Mouse (Mus musculus) left cerebral cortex, adult 11 months (tissue): ENCODE results near the gene Itgal.
"Not testable (repeated sequence)": the region's sequence is repeated elsewhere in the genome, so short reads cannot be mapped to it uniquely, and the experiment has no call there.

Source experiments
- DNase-seq: peaks from one replicate; pipeline ENCODE4 v3.0.0; 2022; ENCODE audit warnings: low spot score

The Itgal gene

DNA sequence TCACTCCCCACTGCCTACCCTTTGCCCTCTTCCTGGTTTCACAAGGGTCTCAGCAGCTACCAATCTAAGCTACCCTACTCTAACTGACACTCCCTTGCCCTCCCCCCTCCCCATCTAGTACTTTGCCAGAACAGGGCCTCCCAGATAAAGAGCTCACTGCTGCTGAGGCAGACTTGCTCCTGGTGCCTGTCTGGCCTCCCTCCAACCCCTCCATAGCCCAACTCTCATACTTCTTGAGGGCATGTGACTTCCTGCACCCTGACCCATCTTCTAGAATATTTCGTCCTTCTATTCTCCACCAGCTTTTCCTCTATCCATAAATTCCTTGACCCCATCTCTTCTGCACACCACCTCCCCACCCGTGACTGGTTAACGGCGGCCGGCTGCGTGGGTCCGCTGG, 46.8 kb downstream of the Itgal start:
- DNase-seq = no peak

DNA sequence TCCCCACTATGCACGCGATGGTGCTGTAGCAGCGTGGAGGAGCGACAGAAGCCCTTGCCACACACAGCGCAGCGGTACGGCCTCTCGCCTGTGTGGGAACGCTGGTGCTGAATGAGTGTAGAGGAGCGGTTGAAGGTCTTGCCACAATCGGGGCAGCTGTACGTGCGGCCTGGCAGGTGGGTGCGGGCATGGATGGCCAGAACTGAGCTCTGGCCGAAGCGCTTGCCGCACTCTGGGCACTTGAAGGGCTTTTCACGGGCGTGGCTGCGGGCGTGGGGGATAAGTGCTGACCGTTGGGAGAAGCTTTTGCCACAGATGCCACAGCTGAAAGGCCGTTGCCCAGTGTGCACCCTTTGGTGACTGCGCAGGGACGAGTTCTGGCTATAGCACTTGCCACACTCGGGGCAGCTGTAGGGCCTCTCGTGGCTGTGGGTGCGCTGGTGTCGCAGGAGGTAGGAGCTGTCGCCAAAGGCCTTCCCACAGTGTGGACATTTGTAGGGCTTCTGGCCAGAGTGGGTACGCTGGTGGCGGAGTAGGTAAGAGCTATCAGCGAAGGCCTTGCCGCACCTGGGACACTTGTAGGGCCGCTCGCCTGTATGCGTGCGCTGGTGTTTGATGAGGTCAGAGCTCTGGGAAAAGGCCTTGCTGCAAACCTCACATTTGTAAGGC, 47.4 kb downstream of the Itgal start:
- no peak for DNase-seq

DNA sequence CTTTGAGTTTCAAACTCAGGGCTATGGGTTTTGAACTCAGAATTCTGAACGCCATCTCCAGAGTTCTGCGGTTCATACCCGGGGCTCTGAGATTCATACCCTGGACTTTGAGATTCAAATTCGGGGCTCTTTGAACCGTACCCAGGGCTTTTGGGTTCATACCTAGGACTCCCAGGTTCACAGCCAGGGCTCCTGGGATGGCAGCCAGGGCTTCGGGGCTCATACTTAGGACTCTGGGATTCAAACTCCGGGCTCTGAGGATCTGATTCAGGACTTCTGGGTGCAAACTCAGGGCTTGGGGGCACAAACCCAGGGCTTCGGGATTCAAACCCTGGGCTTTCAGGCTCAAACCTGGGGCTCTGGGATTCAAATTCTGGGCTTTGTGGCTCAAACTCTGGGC, 48.3 kb downstream of the Itgal start:
- DNase-seq = no peak

DNA sequence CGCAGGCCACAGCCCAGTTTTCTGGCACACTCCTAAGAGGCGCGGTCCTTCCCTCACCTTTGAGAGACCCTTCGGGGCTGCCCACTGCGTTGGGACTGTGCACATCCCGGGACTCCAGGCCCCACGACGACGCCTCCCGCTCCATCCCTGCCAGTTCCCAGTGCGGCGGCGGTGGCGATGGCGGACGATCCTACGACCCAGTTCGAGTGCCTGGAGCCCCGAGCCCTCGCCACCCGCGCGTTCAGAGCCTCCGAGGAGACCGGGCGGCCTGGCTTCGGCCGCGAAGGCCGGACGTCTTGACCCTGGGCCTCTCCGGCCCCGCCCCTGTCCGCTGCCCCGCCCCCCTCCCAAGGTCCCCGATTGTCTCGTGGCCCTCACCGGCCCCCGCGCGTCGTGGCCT, 49.0 kb downstream of the Itgal start:
- DNase-seq = no peak

DNA sequence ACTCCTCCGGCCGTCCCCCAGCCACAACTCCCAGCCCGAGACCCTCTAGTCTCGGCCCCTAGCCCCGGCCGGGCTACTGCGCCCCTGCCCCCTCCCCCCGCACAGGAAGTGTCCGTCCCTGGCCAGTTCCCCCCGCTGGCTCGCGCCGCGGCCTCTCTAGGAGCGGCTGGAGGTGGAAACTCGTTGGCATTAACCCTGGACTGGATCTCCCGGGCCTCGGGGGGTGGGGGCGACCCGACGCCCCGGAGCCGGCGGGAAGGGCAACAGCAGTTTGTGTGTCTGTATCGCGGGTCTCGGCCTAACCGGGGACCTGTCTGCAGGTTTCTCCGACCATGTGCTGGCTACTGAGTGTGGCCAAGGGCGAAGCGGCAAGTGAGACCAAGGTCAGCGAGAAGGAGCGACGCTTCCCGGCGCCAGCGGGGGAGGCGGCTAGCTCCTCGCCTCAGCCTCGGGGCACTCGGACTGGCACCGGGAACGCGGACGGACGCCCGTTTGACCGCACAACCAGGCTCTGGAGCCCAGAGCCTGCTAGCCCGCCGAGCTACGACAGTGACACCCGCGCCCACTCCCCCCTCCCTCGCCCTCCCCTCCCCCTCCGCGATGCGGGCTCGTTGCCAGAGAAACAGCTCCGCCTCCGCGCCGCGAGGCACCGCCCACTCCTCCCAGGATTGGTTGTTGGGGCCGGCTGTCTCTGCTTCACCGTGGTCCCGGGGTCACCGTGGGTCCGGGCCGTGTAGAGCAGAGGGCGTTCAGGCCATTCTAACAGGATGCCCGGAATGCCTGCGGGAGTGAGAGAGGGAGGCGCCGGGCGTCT, 49.7 kb downstream of the Itgal start, which contains the start of gene Zfp768:
Gene Zfp768 (minus strand): TSS at position 78 of the 814 bp plus-strand sequence.
- peak; percentile 78 for DNase-seq

DNA sequence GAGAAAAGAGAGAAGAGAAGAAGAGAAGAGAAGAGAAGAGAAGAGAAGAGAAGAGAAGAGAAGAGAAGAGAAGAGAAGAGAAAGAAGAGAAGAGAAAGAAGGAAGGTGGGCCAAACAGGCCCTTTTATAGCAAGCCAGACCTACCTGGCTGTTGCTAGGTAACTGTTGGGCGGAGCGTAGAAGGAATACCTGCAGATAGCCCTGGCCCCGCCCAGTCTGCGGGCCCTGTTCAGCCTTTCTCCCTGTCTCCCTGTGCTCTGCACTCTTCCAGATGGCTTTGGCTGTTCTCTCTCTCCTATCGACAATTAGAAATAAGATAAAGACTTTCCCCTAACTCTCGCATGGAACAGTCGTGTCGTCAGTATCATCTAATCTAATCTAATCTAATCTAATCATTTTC, 50.6 kb downstream of the Itgal start:
- no peak for DNase-seq

DNA sequence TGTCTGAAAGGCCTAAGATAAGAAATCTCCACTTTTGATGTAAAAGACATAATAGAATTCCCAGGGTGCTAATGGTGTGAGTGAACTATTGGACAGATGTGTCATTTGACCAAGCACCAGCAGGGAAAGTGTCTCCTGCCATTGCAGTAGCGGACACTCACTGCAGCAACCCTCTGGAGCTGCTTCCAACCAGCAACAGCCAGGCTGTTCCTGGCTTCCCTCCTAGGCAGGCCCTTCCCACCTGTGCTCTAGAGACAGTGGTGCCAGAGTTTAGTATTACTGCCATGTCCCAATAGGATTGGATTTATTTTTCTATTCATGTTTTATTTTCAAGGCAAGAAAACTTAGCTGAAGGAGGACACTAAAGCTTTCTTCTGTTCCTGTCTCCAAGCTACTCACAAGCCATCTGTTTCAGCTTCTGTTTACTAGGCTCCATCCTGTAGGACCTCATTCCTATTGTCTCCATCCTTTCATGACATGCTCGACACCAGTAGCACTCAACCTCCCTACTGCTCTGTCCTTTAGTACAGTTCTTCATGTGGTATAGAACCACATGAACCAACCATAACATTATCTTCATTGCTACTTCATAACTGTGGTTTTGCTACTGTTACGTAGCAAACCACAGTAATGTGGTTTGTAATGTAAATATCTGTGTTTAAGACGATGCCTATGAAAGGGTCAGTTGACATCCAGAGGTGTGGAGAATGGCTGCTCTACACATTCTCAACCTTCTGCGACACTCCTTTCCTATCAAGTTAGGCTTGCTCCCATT, 55.4 kb downstream of the Itgal start:
- no peak for DNase-seq

DNA sequence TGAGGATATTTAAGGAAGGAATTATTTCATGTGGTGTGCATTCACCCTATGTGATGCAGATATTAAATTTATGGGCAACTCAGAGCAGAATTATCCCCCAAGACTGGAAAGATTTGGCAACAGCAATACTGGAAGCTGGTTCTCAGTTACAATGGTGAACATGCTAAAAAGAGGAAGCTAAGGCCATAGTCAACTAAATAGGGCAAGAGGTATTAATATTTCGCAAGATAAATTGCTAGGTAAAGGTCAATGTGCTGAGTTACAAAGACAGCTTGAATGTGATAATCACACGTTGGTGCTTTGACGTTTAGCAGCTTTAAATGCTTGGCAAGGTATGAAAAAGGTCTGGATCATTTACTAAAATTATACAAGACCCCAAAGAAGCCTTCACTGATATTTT, 59.7 kb downstream of the Itgal start:
- no peak for DNase-seq

DNA sequence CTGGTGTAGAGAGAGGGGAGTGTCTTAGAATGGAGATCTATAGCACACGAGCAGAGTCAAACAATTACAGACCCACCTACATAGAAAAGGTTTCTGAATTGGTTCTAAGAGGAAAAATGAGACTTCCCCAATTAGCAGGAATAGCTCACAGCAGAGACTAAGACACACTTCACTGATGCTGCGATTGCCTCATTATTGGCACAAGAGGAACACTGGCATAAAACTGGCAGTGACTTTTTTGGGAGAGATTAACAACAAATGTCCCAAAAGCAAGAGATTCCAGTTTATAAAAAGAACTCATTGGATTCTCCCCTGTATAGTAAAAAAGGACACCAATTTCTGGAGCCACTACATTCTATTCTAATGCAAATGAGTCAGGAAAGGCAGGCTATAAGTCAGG, 61.8 kb downstream of the Itgal start:
- DNase-seq = no peak

DNA sequence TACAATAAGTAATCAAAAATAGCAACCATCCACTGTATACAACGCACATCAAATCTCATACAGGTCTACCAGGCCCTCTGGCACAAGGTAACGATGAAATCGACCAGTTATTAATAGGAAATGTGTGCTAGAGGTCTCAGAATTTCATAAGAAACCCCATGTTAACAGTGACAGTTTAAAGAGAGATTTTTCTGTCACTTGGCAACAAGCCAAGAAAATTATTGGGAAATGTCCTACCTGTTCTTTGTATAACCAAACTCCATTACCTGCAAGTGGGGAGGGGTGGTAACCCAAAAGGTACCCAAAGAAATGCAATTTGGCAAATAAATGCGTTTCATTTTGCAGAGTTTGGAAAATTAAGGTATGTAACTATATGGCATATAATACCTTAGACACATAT, 62.4 kb downstream of the Itgal start:
- no peak for DNase-seq

DNA sequence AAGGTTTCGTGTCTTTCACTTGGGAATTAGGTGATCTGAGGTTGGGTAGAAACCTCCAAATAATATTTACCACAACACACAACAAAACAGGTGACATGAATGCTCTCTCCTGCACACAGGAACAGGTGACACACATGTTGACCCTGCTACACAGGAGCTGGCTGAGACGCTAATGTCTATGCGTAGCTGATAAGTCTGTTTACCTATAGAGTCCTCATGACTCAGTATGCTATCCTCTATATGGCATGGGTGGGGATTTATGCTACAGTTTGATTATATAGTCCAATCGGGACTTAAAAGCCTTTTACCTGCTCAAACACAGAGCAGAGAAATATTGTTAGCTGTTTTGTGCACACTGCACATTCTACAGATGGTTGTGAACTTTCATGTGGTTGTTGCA, 64.2 kb downstream of the Itgal start:
- DNase-seq = no peak

DNA sequence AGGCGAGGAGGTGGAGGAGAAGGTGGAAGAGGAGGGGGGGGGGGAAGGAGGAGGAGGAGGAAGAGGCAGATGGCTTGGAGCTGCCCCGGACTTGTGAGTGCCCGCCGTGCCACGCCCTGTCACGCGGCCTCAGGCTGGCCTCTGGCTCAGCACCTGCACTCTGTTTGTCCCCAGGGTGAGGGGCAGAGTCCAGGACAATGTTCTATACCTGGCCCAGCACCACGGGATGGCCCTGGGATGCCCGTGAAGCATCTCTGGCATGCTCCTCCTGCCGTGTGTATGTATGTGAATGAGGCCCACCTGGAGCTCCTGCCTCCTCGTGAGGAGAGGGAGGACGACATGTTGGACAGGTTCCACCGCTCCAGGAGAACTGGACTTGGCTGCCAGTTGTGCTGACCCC, 65.4 kb downstream of the Itgal start:
- DNase-seq = no peak

DNA sequence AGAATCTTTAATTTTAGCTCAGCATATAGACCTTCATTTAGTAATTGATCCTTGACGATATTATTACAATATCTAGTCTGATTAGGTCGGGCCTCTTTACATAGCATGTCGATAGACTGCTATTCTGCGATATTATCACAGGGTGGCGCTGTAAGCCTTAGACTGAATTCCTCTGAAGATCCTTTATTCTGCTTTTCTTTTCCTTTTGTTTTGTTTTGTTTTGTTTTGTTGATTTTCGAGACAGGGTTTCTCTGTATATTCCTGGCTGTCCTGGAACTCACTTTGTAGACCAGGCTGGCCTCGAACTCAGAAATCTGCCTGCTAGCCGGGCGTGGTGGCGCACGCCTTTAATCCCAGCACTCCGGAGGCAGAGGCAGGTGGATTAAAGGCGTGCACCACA, 66.4 kb downstream of the Itgal start:
- DNase-seq = not testable (repeated sequence)

DNA sequence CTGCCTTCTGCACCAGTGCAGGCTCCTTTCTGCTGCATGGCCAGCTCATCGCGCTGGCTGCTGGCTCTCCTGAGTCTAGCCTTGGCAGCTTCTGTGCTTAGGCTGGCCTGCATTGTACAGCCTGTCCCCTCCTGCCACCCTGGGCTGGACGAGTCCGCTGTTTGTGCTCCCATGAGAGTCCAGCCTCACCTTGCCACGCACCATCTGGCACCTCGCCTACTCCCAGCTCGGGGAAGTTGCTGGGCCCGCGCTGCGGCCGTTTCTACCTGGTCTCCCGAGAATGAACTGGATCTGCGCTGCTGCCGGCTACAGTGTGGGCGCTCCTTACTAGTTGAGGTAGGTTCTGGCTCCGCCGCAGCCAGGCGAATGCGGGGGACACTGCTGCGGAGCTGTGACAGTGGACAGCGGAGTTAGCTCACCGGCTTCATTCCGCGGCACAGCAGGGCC, 67.4 kb downstream of the Itgal start:
- DNase-seq = no peak

DNA sequence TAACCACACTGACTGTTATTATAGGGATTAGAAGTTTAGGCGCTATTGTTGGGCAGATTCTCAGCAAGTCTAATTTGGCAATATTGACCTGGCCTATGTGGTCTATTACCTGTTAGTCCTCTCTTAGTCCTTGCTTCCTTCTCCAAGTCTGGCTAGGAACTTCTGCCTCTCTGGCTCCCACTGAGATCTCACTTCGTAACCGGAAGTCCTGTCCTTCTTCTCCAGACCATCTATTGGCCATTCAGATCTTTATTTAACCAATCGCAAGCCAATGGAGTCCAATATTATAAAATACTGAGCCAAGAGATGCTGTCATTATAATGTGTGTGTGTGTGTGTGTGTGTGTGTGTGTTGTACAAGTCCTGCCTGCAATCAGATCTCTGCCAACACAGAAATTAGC, 68.1 kb downstream of the Itgal start:
- no peak for DNase-seq

DNA sequence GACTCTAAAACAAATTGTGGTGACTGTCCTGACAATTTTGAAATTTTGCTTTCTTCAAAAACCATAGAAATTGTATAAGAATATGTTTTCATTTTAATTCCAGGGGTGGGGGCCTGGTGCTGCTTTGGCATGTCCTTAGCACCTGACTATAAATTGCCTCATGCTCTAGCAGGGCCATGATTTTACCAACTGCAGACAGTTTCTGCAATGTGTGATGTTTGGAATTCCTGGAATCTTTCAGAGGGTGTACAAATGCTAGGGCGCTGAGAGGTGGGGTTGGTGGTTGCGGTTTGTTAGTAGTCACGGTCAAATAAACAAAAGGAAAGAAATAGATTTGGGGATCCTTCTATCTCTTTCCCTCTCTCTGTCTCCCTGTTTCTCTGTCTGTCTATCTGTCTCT, 70.2 kb downstream of the Itgal start:
- no peak for DNase-seq

DNA sequence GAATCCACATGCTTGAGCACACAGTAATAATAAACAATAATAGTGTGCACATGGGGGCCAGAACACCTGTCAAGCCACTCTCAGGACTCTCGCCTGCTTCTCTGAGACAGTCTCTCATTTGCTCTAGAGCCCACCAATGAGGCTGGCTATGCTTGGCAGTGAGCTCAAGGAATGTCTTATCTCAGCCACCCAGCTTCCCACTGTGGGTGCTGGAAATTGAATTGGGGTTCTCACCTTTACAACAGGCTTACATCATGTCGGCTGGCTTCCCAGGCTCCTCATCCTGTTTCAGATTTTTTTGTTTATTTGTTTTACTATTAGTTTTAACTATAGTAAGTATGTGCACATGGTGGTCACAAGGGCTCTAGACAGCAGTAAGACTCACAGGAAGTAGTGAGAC, 75.2 kb downstream of the Itgal start:
- no peak for DNase-seq

DNA sequence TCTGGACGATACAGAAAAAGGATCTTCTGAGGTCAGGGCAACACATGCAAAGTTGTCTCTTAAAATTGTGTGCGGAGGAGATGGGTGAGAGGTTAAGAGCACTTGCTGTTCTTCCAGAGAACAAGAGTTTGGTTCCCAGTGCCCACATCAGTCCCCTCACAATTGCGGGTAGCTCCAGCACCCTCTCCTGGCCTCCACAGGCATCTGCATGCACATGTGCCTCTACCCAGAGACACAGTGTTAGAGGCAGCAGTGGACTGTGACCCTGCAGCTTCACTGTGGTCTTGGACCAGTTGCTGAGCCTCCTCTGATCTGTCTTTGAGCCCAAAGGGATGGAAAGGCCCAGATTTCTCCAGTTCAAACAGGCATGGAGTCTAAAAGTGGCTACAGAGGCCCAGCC, 75.8 kb downstream of the Itgal start:
- not testable (repeated sequence) for DNase-seq

DNA sequence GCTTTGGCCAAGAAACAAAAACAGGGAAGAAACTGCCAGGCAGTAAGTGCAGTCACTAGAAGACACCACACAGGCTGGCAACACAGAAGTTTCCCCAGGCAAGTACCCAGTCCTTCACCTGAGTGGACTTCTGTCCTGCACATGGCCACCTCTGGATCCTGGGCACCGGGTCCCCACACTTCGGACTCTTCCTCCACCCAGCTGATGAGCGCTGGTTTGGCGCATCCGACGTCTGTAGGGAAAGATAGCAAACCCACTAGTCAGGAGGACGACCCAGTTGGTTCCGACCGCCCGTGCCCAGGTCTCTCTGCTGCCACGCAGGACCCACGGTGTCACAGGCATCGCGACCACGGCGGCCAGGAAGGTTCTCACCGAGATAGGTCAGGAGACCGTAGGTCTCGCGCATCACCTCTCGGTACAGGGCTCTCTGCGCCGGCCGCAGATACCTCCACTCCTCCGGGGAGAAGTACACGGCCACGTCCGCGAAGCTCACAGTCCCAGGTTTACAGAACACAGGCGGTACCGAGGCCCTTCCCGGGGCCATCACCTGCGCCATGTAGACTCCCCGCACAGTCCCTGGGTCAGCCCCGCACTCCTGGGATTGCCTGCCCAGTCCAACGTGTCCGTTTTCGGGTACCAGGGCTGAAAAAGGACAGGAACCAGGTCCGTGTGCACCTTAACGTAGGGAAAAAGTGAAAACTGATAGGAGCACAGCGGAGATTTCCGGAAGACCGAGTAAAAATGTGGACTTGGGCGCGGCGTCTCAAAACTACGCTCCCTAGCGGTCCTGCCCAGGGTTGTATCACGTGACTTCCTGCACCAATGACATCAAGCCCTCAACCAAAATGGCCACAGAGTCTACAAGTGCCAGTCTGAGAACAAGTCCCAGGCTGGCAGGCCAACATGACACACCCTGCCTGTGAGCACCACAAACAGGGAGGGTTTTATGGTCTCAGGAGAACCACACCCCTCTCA, 79.5 kb downstream of the Itgal start, which contains the start of gene Zfp747:
Gene Zfp747 (minus strand): TSS at position 780 of the 975 bp plus-strand sequence.
- DNase-seq = peak; percentile 93

DNA sequence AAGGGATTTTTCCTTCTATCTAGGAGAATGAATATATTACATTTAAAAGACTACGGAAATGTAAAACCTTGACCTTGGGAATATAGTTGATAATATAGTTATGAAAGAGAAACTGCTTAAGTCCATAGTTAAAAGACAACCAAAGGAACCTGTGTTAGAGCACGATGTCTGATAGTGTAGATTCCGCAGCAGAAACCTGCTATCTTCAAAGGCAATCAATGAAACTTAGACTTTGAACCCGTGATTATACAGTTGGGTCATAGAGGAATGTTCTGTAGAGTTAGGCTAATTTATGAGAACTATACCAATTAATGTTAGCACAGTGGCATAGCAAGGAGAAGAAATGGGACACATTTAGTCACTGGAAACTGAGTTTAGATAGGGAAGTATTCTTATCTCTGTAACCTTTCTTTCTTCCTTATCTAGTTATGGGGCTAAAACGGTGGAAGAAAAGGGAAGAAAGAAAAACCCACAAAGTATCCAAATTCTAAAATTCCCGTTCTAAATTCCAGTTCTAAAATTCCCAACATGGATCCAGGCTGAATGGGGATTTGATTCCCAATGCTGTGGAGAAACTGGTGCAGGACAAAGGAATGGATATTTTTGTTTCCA, 82.4 kb downstream of the Itgal start:
- no peak for DNase-seq
